Mouse (Mus musculus): Measurements from ENCODE around the gene Adamts20. TPM values are rescaled to one million over a fixed set of nuclear protein-coding genes. Genes with fewer than 3 reads are reported as not detected.

The Adamts20 gene
- total and polyA plus RNA-seq, 3 experiments, result 2.1 to 3.6 TPM; not detected in 1

DNA sequence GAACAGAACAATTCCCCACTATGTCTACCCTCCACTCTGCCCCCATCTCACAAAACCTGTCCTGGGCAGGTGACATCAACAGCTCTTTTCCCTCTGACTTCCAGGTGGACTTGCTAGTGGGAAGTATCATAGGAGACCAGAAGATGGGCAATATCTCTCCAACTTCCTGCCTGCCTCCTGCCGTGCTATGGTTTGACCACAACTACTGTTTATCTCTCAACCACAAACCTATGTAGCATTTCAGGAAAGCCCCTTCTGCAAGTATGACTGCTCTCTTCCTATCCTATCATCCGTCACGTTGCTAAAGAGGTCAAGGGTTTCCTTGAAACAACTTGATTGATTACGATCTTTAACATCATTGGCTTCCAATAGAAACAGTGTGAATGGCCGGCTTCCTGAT, 12.4 kb downstream of the Adamts20 start (continued):
- TF ChIP-seq JUND (IDR thresholded peaks at IDR 0.05; ENCODE audit: low read depth, low read length) (no peak), ETS1 (IDR thresholded peaks at IDR 0.05; ENCODE audit: low read depth, low read length) (peak; percentile 85), BHLHE40 (IDR thresholded peaks at IDR 0.05; ENCODE audit: borderline replicate concordance, low read depth, low read length) (peak; percentile 73; the same call in 1 of the 2 replicates), GATA1 (IDR thresholded peaks at IDR 0.05; ENCODE audit: low read depth, low read length) (peak; percentile 97), POLR2AphosphoS2 (IDR thresholded peaks at IDR 0.05; ENCODE audit: low read length) (no peak), CHD2 (IDR thresholded peaks at IDR 0.05; ENCODE audit: low read length) (peak; percentile 20; the same call in 1 of the 2 replicates), RCOR1 (IDR thresholded peaks at IDR 0.05; ENCODE audit: low read depth, low read length) (peak; percentile 94), ZNF384 (IDR thresholded peaks at IDR 0.05; ENCODE audit: low read depth, low read length) (no peak), TBP (IDR thresholded peaks at IDR 0.05; ENCODE audit: low read depth, low read length) (no peak), GABPA (IDR thresholded peaks at IDR 0.05; ENCODE audit: low read depth, low read length) (no peak), SMC3 (IDR thresholded peaks at IDR 0.05; ENCODE audit: low read depth, low read length) (no peak), MEF2A (IDR thresholded peaks at IDR 0.05; ENCODE audit: extremely low read depth, insufficient replicate concordance, low read depth, low read length, poor library complexity, severe bottlenecking) (0 out of 2 replicates have a peak, but pooled peaks have one; percentile 6), ZC3H11A (IDR thresholded peaks at IDR 0.05; ENCODE audit: low read depth, low read length) (no peak), MAX (IDR thresholded peaks at IDR 0.05; ENCODE audit: low read length) (no peak), E2F4 (IDR thresholded peaks at IDR 0.05; ENCODE audit: borderline replicate concordance, low read depth, low read length) (no peak), CTCF (IDR thresholded peaks at IDR 0.05 in 2 of 3, conservative IDR thresholded peaks at IDR 0.05 in 1 of 3; ENCODE audit: control insufficient read depth in 1 of 3, insufficient read depth in 1 of 3, low read depth in 2 of 3, low read length in 3 of 3, poor library complexity in 1 of 3, severe bottlenecking in 1 of 3) (no peak), USF2 (IDR thresholded peaks at IDR 0.05; ENCODE audit: borderline replicate concordance in 1 of 2, insufficient read depth in 1 of 2, low read depth in 1 of 2, low read length in 2 of 2) (no peak), MAFK (IDR thresholded peaks at IDR 0.05; ENCODE audit: borderline replicate concordance, low read depth, low read length) (peak; percentile 76; the same call in 1 of the 2 replicates), EP300 (IDR thresholded peaks at IDR 0.05; ENCODE audit: low read depth in 1 of 2, low read length in 2 of 2) (peak; percentile 96 to 98), MAZ (IDR thresholded peaks at IDR 0.05; ENCODE audit: low read depth, low read length) (peak; percentile 46; the same call in 1 of the 2 replicates), KAT2A (conservative IDR thresholded peaks at IDR 0.05; ENCODE audit: low read depth, low read length) (no peak)

DNA sequence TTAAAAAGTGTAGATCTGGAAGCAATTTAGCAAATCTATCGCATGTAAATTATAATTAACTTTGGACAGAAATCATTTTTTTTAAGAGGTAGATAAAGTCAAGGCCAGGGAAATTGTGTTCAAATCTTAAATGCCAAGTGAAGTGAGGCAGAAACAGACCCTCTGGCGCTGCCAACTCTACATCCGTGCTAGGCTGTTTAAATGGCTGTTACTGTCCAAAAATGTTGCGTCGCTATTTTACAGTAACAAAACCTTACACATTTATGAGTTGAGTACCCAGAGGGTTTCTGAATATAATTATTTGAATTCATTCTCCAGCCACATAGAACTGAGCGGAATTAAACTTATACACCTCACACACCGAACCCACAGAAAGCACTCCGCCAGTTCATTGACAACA, 13.6 kb downstream of the Adamts20 start:
- H3K79me2 ChIP-seq (ENCODE audit: control insufficient read depth, insufficient read depth, low read length, poor library complexity), result no peaks in the 10 kb centered on the region
- TF ChIP-seq RAD21 (IDR thresholded peaks at IDR 0.05; ENCODE audit: low read depth, low read length) (no peak), HCFC1 (IDR thresholded peaks at IDR 0.05; ENCODE audit: low read depth, low read length) (no peak), USF1 (IDR thresholded peaks at IDR 0.05; ENCODE audit: low read depth, low read length) (no peak), USF2 (IDR thresholded peaks at IDR 0.05; ENCODE audit: borderline replicate concordance in 1 of 2, insufficient read depth in 1 of 2, low read depth in 1 of 2, low read length in 2 of 2) (no peak), E2F4 (IDR thresholded peaks at IDR 0.05; ENCODE audit: borderline replicate concordance, low read depth, low read length) (no peak), POLR2A (IDR thresholded peaks at IDR 0.05; ENCODE audit: control insufficient read depth in 1 of 2, insufficient read depth in 1 of 2, low read depth in 1 of 2, low read length in 2 of 2, poor library complexity in 1 of 2) (no peak), SIN3A (IDR thresholded peaks at IDR 0.05; ENCODE audit: low read length) (no peak), MEF2A (IDR thresholded peaks at IDR 0.05; ENCODE audit: extremely low read depth, insufficient replicate concordance, low read depth, low read length, poor library complexity, severe bottlenecking) (no peak)
- no peaks in the 10 kb centered on the region for H3K9me3 ChIP-seq (replicated peaks; ENCODE audit: insufficient read depth, low read length)
- DNase-seq (ENCODE audit: low read depth, low spot score), result no peak
- no peak overlapping the region for H3K27ac ChIP-seq (ENCODE audit: control insufficient read depth, low read depth, low read length)
- H3K27me3 ChIP-seq (ENCODE audit: control insufficient read depth in 1 of 2, insufficient read depth in 2 of 2, low read length in 2 of 2), result no peaks in the 10 kb centered on the region
- H3K9ac ChIP-seq (ENCODE audit: control insufficient read depth, low read depth, low read length, poor library complexity, severe bottlenecking), result no peak overlapping the region
- peaks cover 0 to 14% of the 10 kb centered on the region in 2 experiments; a peak in 2 of 4 replicates for H3K36me3 ChIP-seq (ENCODE audit: control insufficient read depth in 1 of 2, insufficient read depth in 2 of 2, low read length in 2 of 2)
- H3K4me1 ChIP-seq (ENCODE audit: control insufficient read depth in 1 of 2, insufficient read depth in 2 of 2, low read length in 2 of 2), result peaks cover 7 to 12% of the 10 kb centered on the region in 2 experiments
- H3K4me3 ChIP-seq (ENCODE audit: control insufficient read depth in 1 of 2, insufficient read depth in 1 of 2, low read depth in 2 of 2, low read length in 2 of 2), result no peak overlapping the region

Measured in MEL (cell line).